Mouse (Mus musculus): ENCODE measurements around the gene Six1.
A peak's percentile ranks its signal among the peaks of the same experiment; 100 is the strongest.
"Not testable (repeated sequence)": the region's sequence is repeated elsewhere in the genome, so short reads cannot be mapped to it uniquely, and the experiment has no call there.

The Six1 gene

GRCm38 (mm10) chr12:73053668-73054241 is at the start of gene Six1:
Gene Six1, minus strand, starts transcription at chr12:73053887.
- peak; percentile 65 for DNase-seq (ENCODE audit: low spot score)

GRCm38 (mm10) chr12:73098593-73098992 is 44.9 kb upstream of the Six1 start:
- no peak for DNase-seq (ENCODE audit: low spot score)

GRCm38 (mm10) chr12:73096177-73096576 is 42.5 kb upstream of the Six1 start:
- DNase-seq (ENCODE audit: low spot score), result not testable (repeated sequence)

- DNase-seq (ENCODE audit: low spot score), result no peak
Observed at GRCm38 (mm10) chr12:73094605-73095004, 40.9 kb upstream of the Six1 start.

- DNase-seq (ENCODE audit: low spot score), result no peak
Observed at GRCm38 (mm10) chr12:73094189-73094588, 40.5 kb upstream of the Six1 start.

GRCm38 (mm10) chr12:73090672-73091335 is 37.1 kb upstream of the Six1 start:
- DNase-seq (ENCODE audit: low spot score), result no peak

GRCm38 (mm10) chr12:73088911-73089310 is 35.2 kb upstream of the Six1 start:
- DNase-seq (ENCODE audit: low spot score), result no peak

- no peak for DNase-seq (ENCODE audit: low spot score)
Observed at GRCm38 (mm10) chr12:73088500-73088899, 34.8 kb upstream of the Six1 start.

GRCm38 (mm10) chr12:73087086-73087485 is 33.4 kb upstream of the Six1 start:
- no peak for DNase-seq (ENCODE audit: low spot score)

GRCm38 (mm10) chr12:73085739-73086630 is 32.3 kb upstream of the Six1 start:
- DNase-seq (ENCODE audit: low spot score), result no peak

- no peak for DNase-seq (ENCODE audit: low spot score)
Observed at GRCm38 (mm10) chr12:73083773-73084172, 30.1 kb upstream of the Six1 start.

- not testable (repeated sequence) for DNase-seq (ENCODE audit: low spot score)
Observed at GRCm38 (mm10) chr12:73081828-73082227, 28.1 kb upstream of the Six1 start.

GRCm38 (mm10) chr12:73060805-73061410 is 7.2 kb upstream of the Six1 start:
- DNase-seq (ENCODE audit: low spot score), result no peak

GRCm38 (mm10) chr12:73057492-73057891 is 3.8 kb upstream of the Six1 start:
- DNase-seq (ENCODE audit: low spot score), result no peak

- no peak for DNase-seq (ENCODE audit: low spot score)
Observed at GRCm38 (mm10) chr12:73055451-73055850, 1.8 kb upstream of the Six1 start.

GRCm38 (mm10) chr12:73054576-73055185 is 994 bp upstream of the Six1 start:
- DNase-seq (ENCODE audit: low spot score), result no peak

GRCm38 (mm10) chr12:73052651-73053591 is 766 bp downstream of the Six1 start:
- no peak for DNase-seq (ENCODE audit: low spot score)

GRCm38 (mm10) chr12:73052036-73052650 is 1.5 kb downstream of the Six1 start:
- no peak for DNase-seq (ENCODE audit: low spot score)

GRCm38 (mm10) chr12:73050811-73051580 is 2.7 kb downstream of the Six1 start:
- DNase-seq (ENCODE audit: low spot score), result no peak

GRCm38 (mm10) chr12:73050305-73050704 is 3.4 kb downstream of the Six1 start:
- no peak for DNase-seq (ENCODE audit: low spot score)
